Mouse (Mus musculus) stomach, postnatal 0 days (tissue): ENCODE measurements around the gene Gucd1.

Experiments used
- CTCF ChIP-seq: IDR thresholded peaks from 2 replicates; pipeline ENCODE4 v1.5.1; 2016; ENCODE audit warnings: antibody characterized with exemption, low read depth, mild to moderate bottlenecking, moderate library complexity
- EP300 ChIP-seq: optimal IDR thresholded peaks from 2 replicates; pipeline ENCODE3; 2016; ENCODE audit warnings: antibody characterized with exemption

DNA sequence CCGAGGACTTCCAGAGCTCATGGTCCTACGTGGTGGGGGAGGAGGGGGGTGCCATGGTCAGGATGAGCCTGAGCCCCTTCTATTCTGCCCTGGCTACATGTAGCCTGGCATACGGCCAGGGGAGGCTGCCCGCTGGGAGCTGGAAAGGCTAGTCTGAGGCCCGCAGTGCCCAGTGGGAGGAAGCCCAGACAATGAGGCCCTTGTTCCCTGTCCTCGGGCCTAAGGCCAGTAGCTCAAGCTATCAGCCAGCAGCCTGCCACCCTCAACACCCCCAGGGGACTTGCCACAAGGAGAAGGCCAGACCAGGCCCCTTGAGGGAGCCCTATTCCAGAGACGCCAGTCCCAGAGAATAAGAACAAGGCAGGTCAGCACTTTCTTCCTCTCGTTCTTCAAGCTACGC is 38.3 kb upstream of the Gucd1 start:
- no peak for TF ChIP-seq CTCF
- TF ChIP-seq EP300, result no peak
